Mouse (Mus musculus) C2C12 (cell line): ENCODE results near the gene Traf5. TPM values are rescaled to one million over a fixed set of nuclear protein-coding genes. Genes with fewer than 3 reads are reported as not detected.

Experiments used
- H3K27me3 ChIP-seq: one replicate; pipeline ENCODE4 v1.6.1; 2011; ENCODE audit not compliant: control insufficient read depth, insufficient read depth, insufficient read length
- H3K36me3 ChIP-seq: one replicate; pipeline ENCODE4 v1.6.1; 2011; ENCODE audit not compliant: control insufficient read depth, insufficient read depth
- H3K4me3 ChIP-seq: one replicate; pipeline ENCODE4 v1.5.1; 2011; ENCODE audit warnings: mild to moderate bottlenecking, control low read depth; ENCODE audit not compliant: poor library complexity, insufficient read depth, severe bottlenecking
- H3K79me2 ChIP-seq: one replicate; pipeline ENCODE4 v1.6.1; 2011; ENCODE audit not compliant: control insufficient read depth, insufficient read depth
- H3K79me3 ChIP-seq: one replicate; pipeline ENCODE4 v1.6.1; 2011; ENCODE audit warnings: low read depth, control low read depth
- H3ac ChIP-seq: one replicate; pipeline ENCODE3; 2011; ENCODE audit warnings: low read depth; ENCODE audit not compliant: control insufficient read depth, insufficient read length
- CEBPB ChIP-seq: IDR thresholded peaks from one replicate; pipeline ENCODE4 v1.6.1; 2011; ENCODE audit warnings: low read depth, mild to moderate bottlenecking, control low read depth, moderate library complexity
- CTCF ChIP-seq: IDR thresholded peaks from one replicate; pipeline ENCODE4 v1.5.1; 2011; ENCODE audit not compliant: control insufficient read depth, insufficient read depth, insufficient read length
- FOSL1 ChIP-seq: IDR thresholded peaks from one replicate; pipeline ENCODE4 v1.8.0; 2011; ENCODE audit warnings: mild to moderate bottlenecking, low read length; ENCODE audit not compliant: poor library complexity, insufficient read depth, severe bottlenecking
- MAX ChIP-seq: IDR thresholded peaks from one replicate; pipeline ENCODE4 v1.6.1; 2011; ENCODE audit warnings: mild to moderate bottlenecking, control low read depth
- MYOD1 ChIP-seq: IDR thresholded peaks from one replicate; pipeline ENCODE4 v1.6.1; 2011; ENCODE audit warnings: low read depth; ENCODE audit not compliant: control insufficient read depth, insufficient read length
- MYOG ChIP-seq: IDR thresholded peaks from one replicate; pipeline ENCODE4 v1.6.1; 2011; ENCODE audit not compliant: control insufficient read depth, insufficient read length; ENCODE audit errors: extremely low read depth
- USF1 ChIP-seq: IDR thresholded peaks from one replicate; pipeline ENCODE4 v1.6.1; 2011; ENCODE audit warnings: low read depth, mild to moderate bottlenecking, control low read depth, moderate library complexity
- long read RNA-seq, 2 experiments: library from polyadenylated mRNA; unstranded; transcript quantifications; one replicate each; pipeline ENCODE4 v2.0.0; 2019 to 2020
- polyA plus RNA-seq: library from polyadenylated mRNA; unstranded; fragments of >200 nt; fragmentation: generic; extraction: Trizol; gene quantifications from one replicate; pipeline ENCODE4 v1.2.1, GENCODE M21; 2012; ENCODE audit warnings: missing spikeins

Gene Traf5
- polyA plus RNA-seq, result 20.5 TPM
- long read RNA-seq, experiment 1, partial matches to known transcripts, result 1 of 6 reads
- long read RNA-seq, experiment 1, other reads (novel, unspliced or antisense), result 4 of 6 reads
- long read RNA-seq, experiment 2, partial matches to known transcripts, result 3 of 79 reads
- long read RNA-seq, experiment 2, other reads (novel, unspliced or antisense), result 76 of 79 reads

DNA sequence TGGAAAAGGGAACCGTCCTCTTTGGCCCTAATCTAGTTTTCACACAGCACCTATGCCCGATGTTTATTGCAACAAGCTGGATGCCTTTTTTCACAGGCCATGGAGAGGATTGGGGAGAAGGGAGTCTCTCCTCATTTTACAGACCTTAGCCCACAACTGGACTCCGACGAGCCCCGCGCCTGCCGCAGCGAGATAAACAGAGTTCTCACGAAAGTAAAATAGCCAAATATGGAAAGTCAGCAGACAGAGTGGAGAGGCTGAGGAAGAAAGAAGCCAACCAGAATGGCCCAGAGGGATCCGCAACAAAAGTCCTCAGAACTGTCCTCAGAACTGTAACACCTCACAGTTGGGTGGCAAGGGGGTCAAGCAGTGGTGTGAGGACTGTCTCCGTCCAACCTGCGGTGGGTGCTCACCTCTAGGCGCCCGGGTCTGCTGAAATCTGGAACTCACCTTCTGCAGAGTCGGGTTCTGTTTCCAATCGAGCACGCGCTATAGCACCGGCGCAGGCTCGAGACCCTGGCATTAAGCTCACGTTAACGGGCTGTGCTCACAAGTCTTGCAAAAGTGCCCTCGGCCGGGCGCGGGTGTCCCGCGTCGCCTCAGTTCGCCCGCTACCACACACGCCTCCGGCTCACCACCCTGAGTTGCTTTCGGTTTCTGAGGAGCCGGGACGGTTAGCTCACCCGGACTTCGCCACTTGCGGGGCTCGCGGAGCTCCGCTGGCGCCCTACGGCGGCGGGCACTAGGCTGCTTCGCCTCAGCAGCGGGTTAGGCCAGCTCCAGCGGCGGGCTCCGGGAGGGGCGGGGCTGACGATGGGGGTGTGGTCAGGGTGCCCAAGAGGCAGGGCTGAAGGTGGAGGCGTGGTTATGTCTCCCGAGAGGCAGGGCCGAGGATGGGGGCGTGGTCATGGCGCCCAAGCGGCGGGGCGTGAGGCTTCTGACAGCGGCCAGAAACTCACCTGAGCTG, at the start of gene Traf5:
Gene Traf5, minus strand, starts transcription at position 754 of the 967 bp plus-strand sequence.
- peak; percentile 39 for TF ChIP-seq CTCF
- TF ChIP-seq CEBPB, result no peak
- TF ChIP-seq MYOG, result no peak
- Histone ChIP-seq H3K79me2 (peaks cover 14% of the 10 kb centered on the region), H3K79me3 (peaks cover 4% of the 10 kb centered on the region), H3K36me3 (no peaks in the 10 kb centered on the region), H3K27me3 (no peaks in the 10 kb centered on the region), H3K4me3 (peak within 1 kb of the TSS; percentile 69), H3ac (peak within 1 kb of the TSS; percentile 62)

DNA sequence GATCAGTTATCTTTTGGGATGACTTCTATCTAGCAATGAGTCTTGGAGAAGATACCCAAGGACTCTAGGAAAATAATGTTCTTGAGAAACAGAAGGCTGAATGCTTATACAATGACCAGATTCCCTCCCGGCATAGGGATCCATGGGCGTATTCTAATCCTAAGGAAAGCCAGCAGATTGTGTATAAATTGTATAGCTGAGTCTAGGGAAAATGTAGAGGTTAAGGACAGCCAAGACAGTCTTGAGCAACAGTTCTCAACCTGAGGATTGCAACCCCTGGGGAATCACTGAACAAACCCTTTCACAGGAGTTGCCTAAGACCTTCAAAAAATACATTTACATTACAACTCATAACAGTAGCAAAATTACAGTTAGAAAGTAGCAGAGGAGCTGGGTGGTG, 48.0 kb upstream of the Traf5 start:
- H3K79me3 ChIP-seq, result peaks cover 8% of the 10 kb centered on the region
- peaks cover 18% of the 10 kb centered on the region for H3K79me2 ChIP-seq
- no peaks in the 10 kb centered on the region for H3K36me3 ChIP-seq
- no peaks in the 10 kb centered on the region for H3K27me3 ChIP-seq
- H3ac ChIP-seq, result no peak overlapping the region
- no peak overlapping the region for H3K4me3 ChIP-seq
- TF ChIP-seq USF1 (no peak), MYOD1 (no peak), FOSL1 (no peak), MAX (no peak), MYOG (no peak), CEBPB (no peak), CTCF (no peak)

GRCm38 (mm10) chr1:192137926-192138910, 45.9 kb upstream of the Traf5 start, which contains the start of gene Rcor3:
Rcor3 (minus strand) TSS chr1:192138062.
- peaks cover 10% of the 10 kb centered on the region for H3K79me3 ChIP-seq
- H3K27me3 ChIP-seq, result no peaks in the 10 kb centered on the region
- H3ac ChIP-seq, result peak within 1 kb of the TSS; percentile 99
- H3K36me3 ChIP-seq, result peaks cover 5% of the 10 kb centered on the region
- H3K4me3 ChIP-seq, result peak within 1 kb of the TSS; percentile 60
- peaks cover 39% of the 10 kb centered on the region for H3K79me2 ChIP-seq
- TF ChIP-seq CEBPB (no peak), CTCF (peak; percentile 51), MAX (peak; percentile 5), FOSL1 (no peak)

DNA sequence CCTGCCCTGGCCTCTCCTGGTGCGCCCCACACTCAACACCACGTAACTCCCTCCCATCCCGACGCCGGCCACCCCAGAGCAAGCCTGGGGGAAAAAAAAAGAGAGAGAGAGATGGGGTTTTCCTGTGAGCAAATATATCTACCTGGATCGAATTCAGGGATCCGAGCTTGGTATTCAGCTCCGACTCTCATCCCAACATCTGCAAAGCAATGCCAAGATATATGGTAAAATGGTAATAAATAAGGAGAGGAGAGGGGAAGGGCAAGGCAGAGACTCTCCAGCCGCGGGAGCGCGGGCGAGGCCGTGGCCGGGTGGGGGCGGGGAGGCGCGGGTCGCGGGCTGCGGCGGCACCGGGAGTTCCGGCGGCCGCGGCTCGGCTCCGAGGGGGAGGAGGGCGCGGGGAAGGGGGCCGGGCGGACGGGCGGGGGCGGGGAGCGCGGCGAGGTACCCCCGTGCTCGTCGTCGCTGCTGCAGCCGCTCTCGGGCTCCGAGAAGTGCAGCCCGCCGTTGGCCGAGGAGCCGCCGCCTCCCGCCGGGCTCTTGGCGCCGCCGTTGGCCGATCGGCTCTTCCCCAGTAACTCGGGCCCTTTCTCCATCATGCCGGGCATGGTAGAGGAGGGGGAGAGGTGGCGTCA, 45.0 kb upstream of the Traf5 start:
- TF ChIP-seq MYOG (no peak), MAX (no peak), MYOD1 (no peak), FOSL1 (no peak), USF1 (no peak), CEBPB (no peak), CTCF (no peak)
- peaks cover 5% of the 10 kb centered on the region for H3K36me3 ChIP-seq
- H3K79me3 ChIP-seq, result peaks cover 10% of the 10 kb centered on the region
- H3ac ChIP-seq, result peak overlapping the region; percentile 95
- peaks cover 45% of the 10 kb centered on the region for H3K79me2 ChIP-seq
- peak overlapping the region; percentile 60 for H3K4me3 ChIP-seq
- no peaks in the 10 kb centered on the region for H3K27me3 ChIP-seq

DNA sequence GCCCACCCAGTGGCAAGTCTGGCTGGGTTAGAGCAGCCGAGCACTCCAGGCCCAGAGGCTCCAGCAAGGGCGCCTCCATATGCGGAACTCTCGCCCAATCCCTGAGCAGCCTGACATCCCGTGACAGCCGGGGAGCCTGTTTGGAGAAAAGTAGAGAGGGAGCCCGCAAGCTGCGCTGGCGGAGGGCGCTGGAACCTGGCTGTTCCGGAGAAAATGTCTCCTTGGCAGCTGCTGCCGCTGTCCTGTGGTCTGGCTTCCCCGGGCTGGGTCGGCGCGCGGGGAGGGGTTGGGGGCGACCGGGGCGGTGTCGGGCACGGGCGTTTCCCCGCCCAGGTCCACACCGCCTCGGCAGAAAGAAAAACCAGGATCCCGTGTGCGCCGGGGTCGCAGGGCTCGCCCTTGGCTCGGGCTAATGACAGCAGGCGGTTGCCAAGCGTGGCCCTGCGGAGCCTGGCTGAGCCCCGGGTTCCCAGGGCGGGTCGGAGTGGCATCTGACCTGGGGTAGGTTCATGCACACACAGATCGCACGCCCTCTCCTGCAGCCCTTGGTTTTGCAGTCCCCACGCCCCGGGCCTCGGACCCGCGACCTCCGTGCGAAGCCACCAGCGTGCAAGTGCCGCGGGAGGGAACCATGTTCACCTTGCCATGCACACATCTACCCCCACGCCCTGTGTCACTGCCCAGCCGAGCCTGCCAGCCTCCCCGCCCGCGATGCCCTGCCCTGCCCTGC, 44.4 kb upstream of the Traf5 start:
- H3K79me3 ChIP-seq, result peaks cover 10% of the 10 kb centered on the region
- peaks cover 45% of the 10 kb centered on the region for H3K79me2 ChIP-seq
- H3K27me3 ChIP-seq, result no peaks in the 10 kb centered on the region
- no peak for TF ChIP-seq FOSL1
- TF ChIP-seq CTCF, result no peak
- TF ChIP-seq USF1, result peak; percentile 56
- no peak for TF ChIP-seq CEBPB
- TF ChIP-seq MAX, result peak; percentile 40
- no peak for TF ChIP-seq MYOG
- no peak for TF ChIP-seq MYOD1
- peak overlapping the region; percentile 95 for H3ac ChIP-seq
- H3K4me3 ChIP-seq, result peak overlapping the region; percentile 60
- H3K36me3 ChIP-seq, result peaks cover 5% of the 10 kb centered on the region
